7 mouse cellular contexts compared by ENCODE assay signal in genomic region chr8:71679550-71680168, GRCm38 (mm10). TPM values are rescaled to one million over a fixed set of nuclear protein-coding genes. Genes with fewer than 3 reads are reported as not detected.
A peak's percentile ranks its signal among the peaks of the same experiment; 100 is the strongest.
DNase-seq lines count a peak whose midpoint lies in the region; ATAC-seq and TF ChIP-seq lines count a peak whose summit lies in the region.

No protein-coding gene starts in this region.

- in situ Hi-C loops in ES-E14 (cut with MboI; ENCODE audit: low sequenced_read_pairs in 2 of 2, unreplicated experiment in 2 of 2), result no loop called here

- H3K9me3 ChIP-seq in E14TG2a.4 (ENCODE audit: low read length), result no peaks in the 10 kb centered on the region
- H3K9me3 ChIP-seq in ES-E14 (ENCODE audit: control insufficient read depth, insufficient read depth, low read depth, low read length), result no peaks in the 10 kb centered on the region
- H3K9me3 ChIP-seq in heart, embryonic 12.5 days (replicated peaks), result no peaks in the 10 kb centered on the region
- no peaks in the 10 kb centered on the region; the same call in 1 of the 2 replicates for H3K9me3 ChIP-seq in limb, embryonic 15.5 days

- no peak for DNase-seq in ES-E14 (ENCODE audit: low read depth, low spot score)
- DNase-seq in embryo, embryonic 10 days (ENCODE audit: low spot score), result no peak
- DNase-seq in embryo, embryonic 11 days, result no peak

- H3K36me3 ChIP-seq in E14TG2a.4 (ENCODE audit: insufficient read depth, low read length) (peaks cover 56% of the 10 kb centered on the region), ES-E14 (ENCODE audit: control insufficient read depth, insufficient read depth, low read length, poor library complexity, severe bottlenecking) (peaks cover 10% of the 10 kb centered on the region)
- H3K36me3 ChIP-seq in heart, embryonic 12.5 days, result peaks cover 6% of the 10 kb centered on the region; the same call in 1 of the 2 replicates
- H3K36me3 ChIP-seq in limb, embryonic 15.5 days, result no peaks in the 10 kb centered on the region

- H3K4me3 ChIP-seq in E14TG2a.4 (replicated peaks; ENCODE audit: low read length) (peak overlapping the region; percentile 83), ES-E14 (ENCODE audit: insufficient read depth in 1 of 2, low read depth in 1 of 2, low read length in 2 of 2, poor library complexity in 1 of 2, severe bottlenecking in 1 of 2) (peak overlapping the region; percentile 65 to 73)
- H3K4me3 ChIP-seq in heart, embryonic 12.5 days, result peak overlapping the region; percentile 41
- peak overlapping the region; percentile 28 for H3K4me3 ChIP-seq in limb, embryonic 15.5 days

- H3K27me3 ChIP-seq in E14TG2a.4 (ENCODE audit: insufficient read depth, low read length), result peaks cover 35% of the 10 kb centered on the region
- peaks cover 74% of the 10 kb centered on the region for H3K27me3 ChIP-seq in heart, embryonic 12.5 days (replicated peaks)
- peaks cover 89% of the 10 kb centered on the region for H3K27me3 ChIP-seq in limb, embryonic 15.5 days

- H3K4me1 ChIP-seq in E14TG2a.4 (replicated peaks; ENCODE audit: low read depth, low read length), result peaks cover 92% of the 10 kb centered on the region
- H3K4me1 ChIP-seq in ES-E14 (ENCODE audit: control insufficient read depth in 2 of 2, insufficient read depth in 2 of 2, low read length in 2 of 2, poor library complexity in 1 of 2), result peaks cover 2 to 30% of the 10 kb centered on the region in 2 experiments; a peak in 2 of 4 replicates
- H3K4me1 ChIP-seq in heart, embryonic 12.5 days (replicated peaks), result peaks cover 27% of the 10 kb centered on the region
- peaks cover 38% of the 10 kb centered on the region for H3K4me1 ChIP-seq in limb, embryonic 15.5 days

- H3K9ac ChIP-seq in ES-E14 (ENCODE audit: insufficient read depth, low read depth, low read length, poor library complexity, severe bottlenecking), result peak overlapping the region; percentile 58
- H3K9ac ChIP-seq in heart, embryonic 12.5 days, result 0 out of 2 replicates have a peak overlapping the region, but pooled peaks have one; percentile 23
- no peak overlapping the region for H3K9ac ChIP-seq in limb, embryonic 15.5 days

- ATAC-seq in heart, embryonic 12.5 days (ENCODE audit: insufficient number of reproducible peaks, low FRiP score), result peak; percentile 9; the same call in 1 of the 2 replicates
- ATAC-seq in limb, embryonic 15.5 days (ENCODE audit: insufficient number of reproducible peaks, low FRiP score, low TSS enrichment, low read depth), result no peak
- ATAC-seq in erythroblast, adult 5-6 weeks (replicated peaks; ENCODE audit: low FRiP score, poor library complexity, severe bottlenecking), result no peak

- WGBS in heart, embryonic 12.5 days, result 10% methylated on average over 46 of the region's 46 CpGs
- 5% methylated on average over 46 of the region's 46 CpGs for WGBS in limb, embryonic 15.5 days

- no peak overlapping the region for H3K27ac ChIP-seq in ES-E14 (ENCODE audit: insufficient read depth, low read depth, low read length, poor library complexity, severe bottlenecking)
- H3K27ac ChIP-seq in heart, embryonic 12.5 days (ENCODE audit: poor library complexity, severe bottlenecking), result no peak overlapping the region
- no peak overlapping the region for H3K27ac ChIP-seq in limb, embryonic 15.5 days

- H3K4me2 ChIP-seq in heart, embryonic 12.5 days, result peak overlapping the region; percentile 69
- H3K4me2 ChIP-seq in limb, embryonic 15.5 days, result peak overlapping the region; percentile 41

- no peak for TF ChIP-seq CTCF in E14TG2a.4 (conservative IDR thresholded peaks at IDR 0.05; ENCODE audit: low read length)

TF ChIP-seq in ES-E14, 5 proteins besides CTCF, POLR2A, EP300 and RAD21:
- TF ChIP-seq MAFK (IDR thresholded peaks at IDR 0.05; ENCODE audit: insufficient read depth, low read depth, low read length) (no peak), CHD2 (IDR thresholded peaks at IDR 0.05; ENCODE audit: low read depth, low read length) (no peak), HCFC1 (IDR thresholded peaks at IDR 0.05; ENCODE audit: borderline replicate concordance, insufficient read depth, low read length) (no peak), ZC3H11A (IDR thresholded peaks at IDR 0.05; ENCODE audit: borderline replicate concordance, low read depth, low read length) (no peak), ZNF384 (IDR thresholded peaks at IDR 0.05; ENCODE audit: low read depth, low read length) (no peak)

RNA-seq across cellular contexts. Expression of gene Jak3, which starts 3.6 kb away (rescaled TPM):
- total RNA-seq in ES-E14 (2012; rRNA removed), result 19.0 and 27.3 TPM in 2 replicates
- polyA plus RNA-seq in heart, embryonic 12.5 days (2016; fragmentation: Nextera tagmentation; extraction: Ambion mirVana), result 10.6 and 11.8 TPM in 2 replicates
- 5.3 and 6.4 TPM in 2 replicates for polyA plus RNA-seq in limb, embryonic 15.5 days (2015; fragmentation: Nextera tagmentation; extraction: Ambion mirVana)
- 1.2 and 1.9 TPM in 2 replicates for total RNA-seq in erythroblast, adult 5-6 weeks (2015; ENCODE audit: low replicate concordance)
- 0.43 and 1.4 TPM in 2 replicates for total RNA-seq in erythroblast, adult 5-6 weeks (2017; ENCODE audit: low replicate concordance)

RNA-seq across cellular contexts. Expression of gene Unc13a, which starts 8.1 kb away (rescaled TPM):
- total RNA-seq in ES-E14 (2012; rRNA removed), result 3.0 and 9.1 TPM in 2 replicates
- polyA plus RNA-seq in heart, embryonic 12.5 days (2016; fragmentation: Nextera tagmentation; extraction: Ambion mirVana), result 0.47 and 0.64 TPM in 2 replicates
- polyA plus RNA-seq in limb, embryonic 15.5 days (2015; fragmentation: Nextera tagmentation; extraction: Ambion mirVana), result 0.69 and 0.76 TPM in 2 replicates
- total RNA-seq in erythroblast, adult 5-6 weeks (2015; ENCODE audit: low replicate concordance), result not detected in 2 replicates
- total RNA-seq in erythroblast, adult 5-6 weeks (2017; ENCODE audit: low replicate concordance), result 0.17 and 2.4 TPM in 2 replicates

RNA-seq across cellular contexts. Expression of gene Insl3, which starts 9.4 kb away (rescaled TPM):
- total RNA-seq in ES-E14 (2012; rRNA removed), result 3.0 and 5.1 TPM in 2 replicates
- polyA plus RNA-seq in heart, embryonic 12.5 days (2016; fragmentation: Nextera tagmentation; extraction: Ambion mirVana), result 2.0 and 2.4 TPM in 2 replicates
- 0.63 and 0.96 TPM in 2 replicates for polyA plus RNA-seq in limb, embryonic 15.5 days (2015; fragmentation: Nextera tagmentation; extraction: Ambion mirVana)
- total RNA-seq in erythroblast, adult 5-6 weeks (2015; ENCODE audit: low replicate concordance), result 8.5 TPM in 1 of 2 replicates, not detected in the other
- total RNA-seq in erythroblast, adult 5-6 weeks (2017; ENCODE audit: low replicate concordance), result not detected in 2 replicates

RNA-seq across cellular contexts. Expression of gene B3gnt3, which starts 21.9 kb away (rescaled TPM):
- 1.1 and 1.3 TPM in 2 replicates for total RNA-seq in ES-E14 (2012; rRNA removed)
- polyA plus RNA-seq in heart, embryonic 12.5 days (2016; fragmentation: Nextera tagmentation; extraction: Ambion mirVana), result 3.4 and 3.7 TPM in 2 replicates
- polyA plus RNA-seq in limb, embryonic 15.5 days (2015; fragmentation: Nextera tagmentation; extraction: Ambion mirVana), result 1.7 and 2.6 TPM in 2 replicates
- total RNA-seq in erythroblast, adult 5-6 weeks (2015; ENCODE audit: low replicate concordance), result 6.1 and 16.5 TPM in 2 replicates
- total RNA-seq in erythroblast, adult 5-6 weeks (2017; ENCODE audit: low replicate concordance), result 11.2 and 12.9 TPM in 2 replicates

RNA-seq across cellular contexts. Expression of gene Fcho1, which starts 45.9 kb away (rescaled TPM):
- total RNA-seq in ES-E14 (2012; rRNA removed), result 21.9 and 45.1 TPM in 2 replicates
- polyA plus RNA-seq in heart, embryonic 12.5 days (2016; fragmentation: Nextera tagmentation; extraction: Ambion mirVana), result 1.6 and 2.1 TPM in 2 replicates
- 7.7 and 8.9 TPM in 2 replicates for polyA plus RNA-seq in limb, embryonic 15.5 days (2015; fragmentation: Nextera tagmentation; extraction: Ambion mirVana)
- total RNA-seq in erythroblast, adult 5-6 weeks (2015; ENCODE audit: low replicate concordance), result 20.2 and 26.5 TPM in 2 replicates
- total RNA-seq in erythroblast, adult 5-6 weeks (2017; ENCODE audit: low replicate concordance), result 44.8 and 52.8 TPM in 2 replicates

Comparison
In these comparisons a context has a peak if more than half of its experiments do, and no peak if none do; other contexts are left out.
1. H3K4me3 ChIP-seq: peak in every context shown above with its lines; median percentile 83 in E14TG2a.4; 69 in ES-E14; 41 in heart, embryonic 12.5 days; 28 in limb, embryonic 15.5 days.